Mouse (Mus musculus) lung, postnatal 4 days (tissue): ENCODE data around the gene Zfp663.

Experiments
- DNase-seq, 2 experiments: peaks; one replicate each; pipeline ENCODE4 v3.0.0; 2021

Zfp663 gene

GRCm38 (mm10) chr2:165319503-165319902, 49.0 kb downstream of the Zfp663 start:
- peak in 1 of 2 experiments; percentile 56 for DNase-seq

- DNase-seq, result no peak
Observed at GRCm38 (mm10) chr2:165318941-165319340, 49.6 kb downstream of the Zfp663 start.

- DNase-seq, result no peak
Observed at GRCm38 (mm10) chr2:165317621-165318263, 50.8 kb downstream of the Zfp663 start.

GRCm38 (mm10) chr2:165316837-165317473, 51.6 kb downstream of the Zfp663 start:
- DNase-seq, result peak; percentile 75 to 77

- DNase-seq, result no peak
Observed at GRCm38 (mm10) chr2:165316204-165316603, 52.3 kb downstream of the Zfp663 start.

GRCm38 (mm10) chr2:165314197-165314596, 54.3 kb downstream of the Zfp663 start:
- DNase-seq, result no peak

- DNase-seq, result no peak
Observed at GRCm38 (mm10) chr2:165312381-165312780, 56.1 kb downstream of the Zfp663 start.

GRCm38 (mm10) chr2:165311577-165311976, 57.0 kb downstream of the Zfp663 start:
- no peak for DNase-seq

- no peak for DNase-seq
Observed at GRCm38 (mm10) chr2:165310818-165311425, 57.6 kb downstream of the Zfp663 start.

- DNase-seq, result no peak
Observed at GRCm38 (mm10) chr2:165307801-165308200, 60.7 kb downstream of the Zfp663 start.

GRCm38 (mm10) chr2:165305438-165305837, 63.1 kb downstream of the Zfp663 start:
- no peak for DNase-seq

- DNase-seq, result no peak
Observed at GRCm38 (mm10) chr2:165304819-165305218, 63.7 kb downstream of the Zfp663 start.

- no peak for DNase-seq
Observed at GRCm38 (mm10) chr2:165303354-165304012, 65.0 kb downstream of the Zfp663 start.

- DNase-seq, result no peak
Observed at GRCm38 (mm10) chr2:165301409-165301808, 67.1 kb downstream of the Zfp663 start.
